In the genomic region with DNA sequence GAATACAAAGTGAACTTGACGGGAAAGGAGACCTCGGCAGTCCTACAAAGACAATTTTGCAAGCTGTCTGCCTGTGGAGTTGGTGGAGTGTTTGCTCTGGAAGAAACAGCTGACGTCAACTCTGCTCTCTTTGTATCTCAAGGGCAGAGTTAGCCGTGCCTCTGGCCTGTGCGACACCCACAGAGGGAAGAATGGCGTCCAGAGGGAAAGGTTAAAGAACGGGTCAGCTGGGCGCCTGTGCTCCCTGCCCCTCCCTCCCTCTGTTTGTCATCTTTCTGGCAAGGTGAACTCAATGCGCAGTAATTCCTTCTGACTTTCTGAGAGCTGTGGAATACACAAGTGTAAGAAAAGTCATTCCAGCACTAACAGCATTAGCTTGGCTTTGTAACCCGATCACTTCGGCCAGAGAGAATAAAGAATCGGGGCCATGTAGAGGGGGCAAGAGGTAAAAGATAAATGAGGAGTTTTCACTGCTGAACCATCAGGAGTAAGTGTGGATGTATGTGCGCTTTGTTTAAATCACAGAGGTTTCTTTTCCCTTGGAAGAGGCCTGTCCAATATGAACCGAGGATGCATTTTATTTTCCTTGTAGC, we compare ENCODE assay signal across 9 mouse cellular contexts.
DNase-seq lines count a peak whose midpoint lies in the region; ATAC-seq lines count a peak whose summit lies in the region.
"Had no signal": no experiment of that assay in that cellular context is flagged by ENCODE, and none has a peak within 500 bp of the region (broad histone marks: within the 10 kb centered on the region; RNA-seq: fewer than 3 reads in every experiment).

No protein-coding gene starts in this region.

- no peak overlapping the region for H3K27ac ChIP-seq in midbrain, embryonic 11.5 days (ENCODE audit: low read depth, low read length)
- H3K27ac ChIP-seq in midbrain, embryonic 16.5 days (ENCODE audit: low read length), result no peak overlapping the region
- no peak overlapping the region for H3K27ac ChIP-seq in limb, embryonic 13.5 days
- no peak overlapping the region for H3K27ac ChIP-seq in intestine, embryonic 15.5 days

- WGBS in midbrain, embryonic 11.5 days, result 24% methylated on average over 14 of the region's 14 CpGs
- WGBS in midbrain, embryonic 16.5 days, result 25% methylated on average over 14 of the region's 14 CpGs
- 33% methylated on average over 14 of the region's 14 CpGs for WGBS in limb, embryonic 13.5 days
- WGBS in intestine, embryonic 15.5 days, result 23% methylated on average over 14 of the region's 14 CpGs

- H3K9ac ChIP-seq in midbrain, embryonic 11.5 days (ENCODE audit: low read length), result no peak overlapping the region
- no peak overlapping the region for H3K9ac ChIP-seq in midbrain, embryonic 16.5 days (ENCODE audit: low read depth, low read length)
- no peak overlapping the region for H3K9ac ChIP-seq in limb, embryonic 13.5 days
- H3K9ac ChIP-seq in intestine, embryonic 15.5 days, result no peak overlapping the region

- no peaks in the 10 kb centered on the region for H3K9me3 ChIP-seq in midbrain, embryonic 11.5 days (ENCODE audit: control insufficient read depth, low read length)
- no peaks in the 10 kb centered on the region for H3K9me3 ChIP-seq in midbrain, embryonic 16.5 days (replicated peaks; ENCODE audit: control insufficient read depth, low read length, poor library complexity, severe bottlenecking)
- no peaks in the 10 kb centered on the region for H3K9me3 ChIP-seq in limb, embryonic 13.5 days
- H3K9me3 ChIP-seq in intestine, embryonic 15.5 days, result no peaks in the 10 kb centered on the region

- H3K4me3 ChIP-seq in midbrain, embryonic 11.5 days (ENCODE audit: low read depth, low read length), result no peak overlapping the region
- no peak overlapping the region for H3K4me3 ChIP-seq in midbrain, embryonic 16.5 days (ENCODE audit: low read depth, low read length)
- H3K4me3 ChIP-seq in limb, embryonic 13.5 days, result no peak overlapping the region
- no peak overlapping the region for H3K4me3 ChIP-seq in intestine, embryonic 15.5 days (replicated peaks)

- H3K4me2 ChIP-seq in midbrain, embryonic 11.5 days, result no peak overlapping the region
- no peak overlapping the region for H3K4me2 ChIP-seq in midbrain, embryonic 16.5 days (ENCODE audit: low read length)
- H3K4me2 ChIP-seq in limb, embryonic 13.5 days (replicated peaks), result peak overlapping the region; percentile 16; the same call in 1 of the 2 replicates
- H3K4me2 ChIP-seq in intestine, embryonic 15.5 days (replicated peaks), result no peak overlapping the region

- intact Hi-C loops in left cerebral cortex, postnatal 10 days (cut with DNase I), result no loop called here

- H3K4me1 ChIP-seq in midbrain, embryonic 11.5 days (ENCODE audit: control insufficient read depth, insufficient read depth, low read length), result 0 out of 2 replicates have a peak, but pooled peaks cover 7% of the 10 kb centered on the region
- no peaks in the 10 kb centered on the region for H3K4me1 ChIP-seq in midbrain, embryonic 16.5 days (ENCODE audit: control insufficient read depth, insufficient read depth, low read length)
- no peaks in the 10 kb centered on the region for H3K4me1 ChIP-seq in limb, embryonic 13.5 days
- no peaks in the 10 kb centered on the region for H3K4me1 ChIP-seq in intestine, embryonic 15.5 days (replicated peaks)

- no peaks in the 10 kb centered on the region for H3K27me3 ChIP-seq in midbrain, embryonic 11.5 days (ENCODE audit: control insufficient read depth, insufficient read depth, low read length)
- no peaks in the 10 kb centered on the region for H3K27me3 ChIP-seq in midbrain, embryonic 16.5 days (ENCODE audit: control insufficient read depth, insufficient read depth, low read depth, low read length)
- H3K27me3 ChIP-seq in limb, embryonic 13.5 days, result no peaks in the 10 kb centered on the region
- no peaks in the 10 kb centered on the region for H3K27me3 ChIP-seq in intestine, embryonic 15.5 days (replicated peaks)

- peak; percentile 87 for DNase-seq in midbrain, embryonic 11.5 days (ENCODE audit: low spot score, missing footprints)
- peak; percentile 39 for DNase-seq in embryo, embryonic 9.5 days (ENCODE audit: extremely low spot score)
- DNase-seq in left cerebral cortex, postnatal 10 days (ENCODE audit: extremely low spot score in 1 of 2, low spot score in 2 of 2), result no peak
- DNase-seq in thymus, postnatal 25 days, result no peak
- DNase-seq: cerebellum, adult 9-10 months had no signal

- ATAC-seq in midbrain, embryonic 11.5 days (ENCODE audit: low FRiP score), result peak; percentile 65
- ATAC-seq in midbrain, embryonic 16.5 days, result no peak
- no peak for ATAC-seq in limb, embryonic 13.5 days (ENCODE audit: low FRiP score, low read depth)
- ATAC-seq in intestine, embryonic 15.5 days, result no peak
- ATAC-seq: inflammation-experienced regulatory T-cells, adult 6 months had no signal

- H3K36me3 ChIP-seq in midbrain, embryonic 11.5 days (ENCODE audit: control insufficient read depth, insufficient read depth, low read length), result no peaks in the 10 kb centered on the region
- no peaks in the 10 kb centered on the region for H3K36me3 ChIP-seq in midbrain, embryonic 16.5 days (ENCODE audit: control insufficient read depth, insufficient read depth, low read length)
- H3K36me3 ChIP-seq in limb, embryonic 13.5 days, result no peaks in the 10 kb centered on the region
- no peaks in the 10 kb centered on the region for H3K36me3 ChIP-seq in intestine, embryonic 15.5 days

Comparison
In these comparisons a context has a peak if more than half of its experiments do, and no peak if none do; other contexts are left out.
1. DNase-seq: peak in midbrain, embryonic 11.5 days (single experiment) and embryo, embryonic 9.5 days (single experiment); none in left cerebral cortex, postnatal 10 days (0 of 2) and thymus, postnatal 25 days (single experiment).